ENCODE assay signal across 22 mouse cellular contexts in the genomic region with DNA sequence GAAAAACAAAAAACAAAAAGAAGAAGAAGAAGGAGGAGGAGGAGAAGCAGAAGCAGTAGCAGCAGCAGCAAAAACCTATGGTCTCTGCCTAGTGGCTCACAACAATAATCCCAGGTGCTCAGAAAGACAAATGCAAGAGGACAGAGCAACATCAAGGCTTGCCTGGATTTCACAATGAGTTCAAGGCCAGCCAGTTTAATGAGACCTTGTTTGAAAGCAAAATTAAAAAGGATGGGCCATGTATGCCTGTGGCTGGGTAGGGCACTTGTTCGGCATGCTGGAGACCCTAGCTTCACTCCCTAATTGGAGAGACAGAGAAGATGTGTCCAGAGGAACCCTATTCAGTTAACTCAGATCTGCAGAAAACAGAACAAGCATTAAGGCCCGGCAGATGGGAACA. TPM values are rescaled to one million over a fixed set of nuclear protein-coding genes. Genes with fewer than 3 reads are reported as not detected.
DNase-seq lines count a peak whose midpoint lies in the region; ATAC-seq and TF ChIP-seq lines count a peak whose summit lies in the region.
"Had no signal": no experiment of that assay in that cellular context is flagged by ENCODE, and none has a peak within 500 bp of the region (broad histone marks: within the 10 kb centered on the region; RNA-seq: fewer than 3 reads in every experiment).

No protein-coding gene starts in this region.

- peaks cover 7% of the 10 kb centered on the region; the same call in 1 of the 2 replicates for H3K36me3 ChIP-seq in intestine, embryonic 16.5 days (ENCODE audit: control insufficient read depth, insufficient read depth, low read length)
- peaks cover 8% of the 10 kb centered on the region for H3K36me3 ChIP-seq in intestine, embryonic 15.5 days
- no peaks in the 10 kb centered on the region for H3K36me3 ChIP-seq in testis, adult 2 months (ENCODE audit: control insufficient read depth, insufficient read depth, low read length)

- no peak for ATAC-seq in intestine, embryonic 16.5 days
- ATAC-seq in intestine, embryonic 15.5 days = no peak
- ATAC-seq: activated CD4-positive, CD25-positive, alpha-beta regulatory T cell, adult 4 months had no signal

- H3K9me3 ChIP-seq in intestine, embryonic 16.5 days (ENCODE audit: control insufficient read depth, low read length) = peaks cover 4% of the 10 kb centered on the region
- no peaks in the 10 kb centered on the region for H3K9me3 ChIP-seq in intestine, embryonic 15.5 days
- H3K9me3 ChIP-seq: forebrain, embryonic 12.5 days; limb, embryonic 13.5 days; megakaryocyte, embryonic 14.5 days; stomach, embryonic 15.5 days had no signal

- DNase-seq in adrenal gland, adult 2 months = peak; percentile 59
- DNase-seq in adrenal gland, adult 18-20 months (ENCODE audit: low spot score in 2 of 2) = no peak
- DNase-seq in testis, postnatal 10 days (ENCODE audit: low spot score) = no peak
- DNase-seq in thymus, postnatal 4 days = no peak
- no peak for DNase-seq in adipocyte (ENCODE audit: low spot score)
- DNase-seq: cerebellum, adult 11 months; cerebellum, adult 9-11 months; kidney, adult 18-20 months; lung, embryonic 14.5 days; midbrain, embryonic 14.5 days; right cerebral cortex, adult 18-20 months; right cerebral cortex, postnatal 4 days; thymus, adult 2 months had no signal

- no peak overlapping the region for H3K4me2 ChIP-seq in intestine, embryonic 16.5 days (ENCODE audit: low read depth, low read length)
- H3K4me2 ChIP-seq in intestine, embryonic 15.5 days (replicated peaks) = no peak overlapping the region
- H3K4me2 ChIP-seq: forebrain, embryonic 12.5 days; heart, embryonic 11.5 days; limb, embryonic 13.5 days; lung, embryonic 14.5 days; stomach, embryonic 15.5 days had no signal

- no peak for TF ChIP-seq CTCF in testis, adult 2 months (IDR thresholded peaks at IDR 0.05; ENCODE audit: control insufficient read depth, insufficient read depth, insufficient replicate concordance, low read depth, low read length)

- H3K4me1 ChIP-seq in intestine, embryonic 16.5 days (ENCODE audit: control insufficient read depth, insufficient read depth, low read length) = peaks cover 11% of the 10 kb centered on the region
- H3K4me1 ChIP-seq in intestine, embryonic 15.5 days (replicated peaks) = peaks cover 8% of the 10 kb centered on the region
- peaks cover 17% of the 10 kb centered on the region for H3K4me1 ChIP-seq in testis, adult 2 months (ENCODE audit: control insufficient read depth, insufficient read depth, low read length)

- no peak for TF ChIP-seq POLR2A in testis, adult 2 months (IDR thresholded peaks at IDR 0.05; ENCODE audit: control insufficient read depth, low read depth, low read length)

- H3K27me3 ChIP-seq in intestine, embryonic 16.5 days (replicated peaks; ENCODE audit: control insufficient read depth, insufficient read depth, low read length) = no peaks in the 10 kb centered on the region
- no peaks in the 10 kb centered on the region for H3K27me3 ChIP-seq in intestine, embryonic 15.5 days (replicated peaks)
- no peaks in the 10 kb centered on the region for H3K27me3 ChIP-seq in testis, adult 2 months (ENCODE audit: control insufficient read depth, insufficient read depth, low read length)
- H3K27me3 ChIP-seq: megakaryocyte, embryonic 14.5 days; stomach, embryonic 15.5 days had no signal

- 0 out of 2 replicates have a peak overlapping the region, but pooled peaks have one; percentile 11 for H3K9ac ChIP-seq in intestine, embryonic 16.5 days (ENCODE audit: low read depth, low read length)
- no peak overlapping the region for H3K9ac ChIP-seq in intestine, embryonic 15.5 days
- H3K9ac ChIP-seq: forebrain, embryonic 12.5 days; limb, embryonic 13.5 days; lung, embryonic 14.5 days; stomach, embryonic 15.5 days had no signal

- H3K27ac ChIP-seq in intestine, embryonic 16.5 days (ENCODE audit: low read length) = no peak overlapping the region
- H3K27ac ChIP-seq in intestine, embryonic 15.5 days = no peak overlapping the region
- peak overlapping the region; percentile 52 for H3K27ac ChIP-seq in testis, adult 2 months (ENCODE audit: control insufficient read depth, insufficient read depth, low read depth, low read length)
- H3K27ac ChIP-seq: forebrain, embryonic 12.5 days; limb, embryonic 13.5 days had no signal

- no peak overlapping the region for H3K4me3 ChIP-seq in intestine, embryonic 16.5 days (ENCODE audit: low read length)
- H3K4me3 ChIP-seq in intestine, embryonic 15.5 days (replicated peaks) = no peak overlapping the region
- no peak overlapping the region for H3K4me3 ChIP-seq in testis, adult 2 months (ENCODE audit: control insufficient read depth, low read depth, low read length)
- H3K4me3 ChIP-seq: forebrain, embryonic 12.5 days; limb, embryonic 13.5 days; megakaryocyte, embryonic 14.5 days; stomach, embryonic 15.5 days had no signal

- 81% methylated on average over 2 of the region's 2 CpGs for WGBS in intestine, embryonic 16.5 days
- 83% methylated on average over 2 of the region's 2 CpGs for WGBS in intestine, embryonic 15.5 days

RNA-seq across cellular contexts. Expression of gene Suds3, which starts 1.3 kb away (rescaled TPM):
- total RNA-seq in adrenal gland, adult 2 months (2021) = 100 to 1,000 TPM; 106 to 144 TPM
- polyA plus RNA-seq in adrenal gland, adult 2 months (2012; rRNA removed) = 61.5 and 68.0 TPM in 2 replicates
- total RNA-seq in adrenal gland, adult 18-20 months (2021) = 100 to 1,000 TPM; 103 to 120 TPM
- 20.9 and 53.6 TPM in 2 replicates for polyA plus RNA-seq in intestine, embryonic 16.5 days (2015; fragmentation: Nextera tagmentation; extraction: Ambion mirVana)
- polyA plus RNA-seq in intestine, embryonic 15.5 days (2015; fragmentation: Nextera tagmentation; extraction: Ambion mirVana) = 72.7 and 73.7 TPM in 2 replicates
- 80.5 and 86.1 TPM in 2 replicates for polyA plus RNA-seq in testis, adult 2 months (2012; rRNA removed)

RNA-seq across cellular contexts. Expression of gene Taok3, which starts 2.7 kb away (rescaled TPM):
- total RNA-seq in adrenal gland, adult 2 months (2021) = 10 to 100 TPM; 30.9 to 36.0 TPM
- 5.4 and 9.0 TPM in 2 replicates for polyA plus RNA-seq in adrenal gland, adult 2 months (2012; rRNA removed)
- 10 to 100 TPM; 33.0 to 35.9 TPM for total RNA-seq in adrenal gland, adult 18-20 months (2021)
- polyA plus RNA-seq in intestine, embryonic 16.5 days (2015; fragmentation: Nextera tagmentation; extraction: Ambion mirVana) = 51.5 and 53.7 TPM in 2 replicates
- 44.9 and 45.0 TPM in 2 replicates for polyA plus RNA-seq in intestine, embryonic 15.5 days (2015; fragmentation: Nextera tagmentation; extraction: Ambion mirVana)
- 5.7 and 6.0 TPM in 2 replicates for polyA plus RNA-seq in testis, adult 2 months (2012; rRNA removed)
